Mouse (Mus musculus) ES-E14 (cell line): ENCODE results near the gene Rcan2. TPM values are rescaled to one million over a fixed set of nuclear protein-coding genes. Genes with fewer than 3 reads are reported as not detected.

Experiments used
- DNase-seq: peaks from one replicate; pipeline ENCODE4 v3.0.0-alpha.2; 2013; ENCODE audit warnings: low read depth, low spot score
- H3K27ac ChIP-seq: 2 replicates; pipeline ENCODE4 v1.5.1; 2012; ENCODE audit warnings: low read depth, mild to moderate bottlenecking, low read length, moderate library complexity, mixed read lengths; ENCODE audit not compliant: poor library complexity, insufficient read depth, severe bottlenecking
- H3K36me3 ChIP-seq: 2 replicates; pipeline ENCODE4 v1.6.1; 2012; ENCODE audit warnings: mild to moderate bottlenecking, low read length, moderate library complexity, mixed read lengths; ENCODE audit not compliant: control insufficient read depth, poor library complexity, insufficient read depth, severe bottlenecking
- H3K4me1 ChIP-seq, 2 experiments: fragments of 150-350 bp in 1 of 2; sonication (generic) in 1 of 2; 2 replicates each; pipeline ENCODE4 v1.6.1; 2012; ENCODE audit warnings: low read length in 2 of 2, mild to moderate bottlenecking in 1 of 2, mixed read lengths in 1 of 2; ENCODE audit not compliant: control insufficient read depth in 2 of 2, insufficient read depth in 2 of 2, poor library complexity in 1 of 2
- H3K4me3 ChIP-seq, 2 experiments: fragments of 150-350 bp in 1 of 2; sonication (generic) in 1 of 2; 2 replicates each; pipeline ENCODE4 v1.5.1; 2012; ENCODE audit warnings: low read length in 2 of 2, low read depth in 1 of 2, mild to moderate bottlenecking in 1 of 2, mixed read lengths in 1 of 2; ENCODE audit not compliant: insufficient read depth in 1 of 2, poor library complexity in 1 of 2, severe bottlenecking in 1 of 2
- H3K9ac ChIP-seq: 2 replicates; pipeline ENCODE4 v1.6.1; 2012; ENCODE audit warnings: low read depth, mild to moderate bottlenecking, low read length, mixed read lengths; ENCODE audit not compliant: poor library complexity, insufficient read depth, severe bottlenecking
- H3K9me3 ChIP-seq: fragments of 150-350 bp; sonication (generic); 2 replicates; pipeline ENCODE4 v1.6.1; 2012; ENCODE audit warnings: low read depth, mild to moderate bottlenecking, low read length; ENCODE audit not compliant: control insufficient read depth, insufficient read depth
- CHD2 ChIP-seq: IDR thresholded peaks from 2 replicates; pipeline ENCODE4 v1.6.1; 2014; ENCODE audit warnings: mild to moderate bottlenecking, low read depth, low read length, inconsistent platforms
- HCFC1 ChIP-seq: IDR thresholded peaks from 2 replicates; pipeline ENCODE4 v1.6.1; 2012; ENCODE audit warnings: low read length, inconsistent platforms, borderline replicate concordance; ENCODE audit not compliant: insufficient read depth
- MAFK ChIP-seq: IDR thresholded peaks from 2 replicates; pipeline ENCODE4 v1.6.1; 2014; ENCODE audit warnings: mild to moderate bottlenecking, low read depth, low read length, inconsistent platforms; ENCODE audit not compliant: insufficient read depth
- ZC3H11A ChIP-seq: IDR thresholded peaks from 2 replicates; pipeline ENCODE4 v1.6.1; 2012; ENCODE audit warnings: low read depth, mild to moderate bottlenecking, inconsistent platforms, low read length, borderline replicate concordance
- ZNF384 ChIP-seq: IDR thresholded peaks from 2 replicates; pipeline ENCODE4 v1.6.1; 2012; ENCODE audit warnings: low read depth, low read length, inconsistent platforms
- in situ Hi-C, 2 experiments: fragments of 600-800 bp; cut with MboI; formaldehyde crosslinking; loops; one replicate each; pipeline ENCODE4 v1.15.1; 2025; ENCODE audit warnings: low sequenced_read_pairs in 2 of 2, inconsistent platforms in 1 of 2; ENCODE audit not compliant: unreplicated experiment in 2 of 2
- total RNA-seq: library from RNA; depleted of rRNA; stranded (reverse); fragments of 300-350 nt; gene quantifications from 2 replicates; pipeline ENCODE4 v1.2.3, GENCODE M21; 2012

Rcan2 gene
- total RNA-seq, 1 experiment = 0.40 TPM

DNA sequence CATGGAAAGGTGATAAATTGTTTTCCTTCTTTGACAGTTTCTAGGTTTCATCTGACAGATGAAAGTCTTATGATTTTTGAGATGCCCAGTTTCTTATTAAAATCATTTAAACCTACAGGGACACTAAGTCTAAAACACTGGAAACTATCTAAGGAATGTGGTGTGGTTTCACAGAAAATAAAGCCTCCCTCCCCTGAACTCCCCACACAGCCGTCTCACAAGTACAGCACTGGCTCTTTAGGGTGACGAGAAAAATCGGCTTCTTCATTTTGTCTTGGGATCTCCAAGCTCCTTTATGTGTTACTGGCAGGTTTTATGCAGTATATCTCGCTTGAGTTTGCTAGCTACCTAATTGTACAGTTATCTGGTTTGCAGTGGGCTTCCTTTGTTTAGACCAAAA is 210.8 kb downstream of the Rcan2 start:
- no peak for DNase-seq
- in situ Hi-C loops = no loop called here
- no peaks in the 10 kb centered on the region for H3K9me3 ChIP-seq
- no peak overlapping the region for H3K4me3 ChIP-seq
- no peak overlapping the region for H3K27ac ChIP-seq
- no peaks in the 10 kb centered on the region for H3K36me3 ChIP-seq
- TF ChIP-seq ZNF384 (no peak), MAFK (no peak), HCFC1 (no peak), ZC3H11A (no peak), CHD2 (no peak)
- no peaks in the 10 kb centered on the region for H3K4me1 ChIP-seq
- no peak overlapping the region for H3K9ac ChIP-seq

DNA sequence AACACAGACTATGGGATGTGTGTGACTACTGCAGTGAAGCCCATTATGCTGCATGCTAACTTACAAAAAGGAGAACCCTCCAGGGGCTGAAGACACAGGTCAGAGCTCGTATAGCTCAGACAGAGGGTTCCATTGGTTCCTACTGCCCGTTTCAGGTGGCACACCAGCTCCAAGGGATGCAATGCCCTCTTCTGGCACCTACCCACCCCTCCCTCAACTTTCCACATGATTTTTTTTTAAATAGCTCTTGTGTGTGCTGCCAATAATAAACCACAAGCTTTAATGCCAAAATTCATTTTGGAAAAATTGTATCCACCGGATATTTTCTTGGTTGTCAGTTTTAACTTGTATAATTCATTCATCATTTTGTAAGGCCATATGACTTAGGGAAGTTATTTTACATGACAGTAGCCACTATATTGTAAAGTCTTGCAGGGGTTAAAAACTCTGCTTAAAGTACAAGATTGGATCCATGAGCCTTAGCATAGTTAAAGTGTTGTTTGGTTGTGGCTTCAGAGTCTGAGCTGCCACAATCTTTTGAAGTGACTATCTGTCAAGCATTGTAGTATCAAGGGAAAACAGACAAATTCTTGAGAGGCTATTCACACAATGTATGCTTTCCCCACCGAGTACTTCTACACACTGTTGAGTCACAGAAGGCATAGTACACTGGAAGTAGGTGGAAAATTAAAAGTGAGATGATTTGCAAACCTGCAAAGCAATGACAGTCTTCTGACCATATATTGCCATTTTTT is 212.8 kb downstream of the Rcan2 start:
- no peak for TF ChIP-seq HCFC1
- TF ChIP-seq ZC3H11A = no peak
- TF ChIP-seq ZNF384 = no peak
- no peak for TF ChIP-seq MAFK

DNA sequence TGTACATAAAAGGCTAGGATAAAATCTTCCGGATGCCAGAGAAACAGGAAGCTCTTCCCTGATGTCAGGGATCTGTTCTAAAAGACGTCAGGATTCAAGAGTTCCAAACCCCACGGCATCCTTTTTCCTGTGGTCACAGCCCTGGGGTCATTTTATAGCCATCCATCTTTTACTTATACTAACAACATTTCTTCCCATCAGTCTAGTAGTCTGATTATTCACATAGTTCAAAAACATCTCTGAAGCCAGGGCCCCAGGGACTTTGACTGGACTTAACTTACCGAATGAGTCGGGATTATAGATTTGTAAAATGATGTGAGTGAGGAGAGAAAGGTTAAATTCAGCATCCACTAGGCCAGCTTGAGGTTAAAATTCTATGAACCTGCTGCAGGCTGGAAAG is 215.2 kb downstream of the Rcan2 start:
- Histone ChIP-seq H3K9ac (no peak overlapping the region), H3K36me3 (no peaks in the 10 kb centered on the region), H3K4me1 (no peaks in the 10 kb centered on the region), H3K27ac (no peak overlapping the region), H3K4me3 (no peak overlapping the region), H3K9me3 (no peaks in the 10 kb centered on the region)
- no peak for DNase-seq
- no peak for TF ChIP-seq CHD2
- TF ChIP-seq MAFK = no peak
- no peak for TF ChIP-seq ZNF384
- no peak for TF ChIP-seq ZC3H11A
- TF ChIP-seq HCFC1 = no peak
- in situ Hi-C loops = no loop called here

More for the DNA sequence above, 212.8 kb downstream of the Rcan2 start:
- H3K36me3 ChIP-seq = no peaks in the 10 kb centered on the region
- no peak overlapping the region for H3K9ac ChIP-seq
- no peak for DNase-seq
- no peaks in the 10 kb centered on the region for H3K4me1 ChIP-seq
- in situ Hi-C loops = no loop called here
- no peaks in the 10 kb centered on the region for H3K9me3 ChIP-seq
- H3K27ac ChIP-seq = no peak overlapping the region
- no peak overlapping the region for H3K4me3 ChIP-seq

DNA sequence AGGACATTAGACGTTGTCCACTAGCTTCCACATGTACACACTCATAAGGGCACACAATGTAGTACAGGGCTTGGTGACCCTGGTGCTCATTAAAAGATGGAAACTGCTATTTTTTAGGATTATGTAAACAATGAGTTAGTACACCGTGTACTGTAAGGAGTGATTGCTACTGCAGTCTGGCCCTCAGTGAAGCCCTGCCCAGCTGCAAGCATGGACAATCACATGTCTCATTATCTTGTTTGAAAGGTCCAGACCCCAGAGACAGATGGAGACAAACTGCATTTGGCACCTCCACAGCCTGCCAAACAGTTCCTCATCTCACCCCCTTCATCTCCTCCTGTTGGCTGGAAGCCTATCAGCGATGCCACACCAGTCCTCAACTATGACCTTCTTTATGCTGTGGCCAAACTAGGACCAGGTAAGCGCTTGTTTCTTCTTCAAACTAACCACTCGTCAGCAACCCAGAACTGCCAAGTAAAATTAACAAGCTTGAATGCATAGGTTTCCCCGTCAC is 219.6 kb downstream of the Rcan2 start:
- TF ChIP-seq ZC3H11A (no peak), ZNF384 (no peak), MAFK (no peak), HCFC1 (no peak), CHD2 (no peak)
- in situ Hi-C loops = no loop called here
- Histone ChIP-seq H3K36me3 (no peaks in the 10 kb centered on the region), H3K9ac (no peak overlapping the region), H3K4me3 (no peak overlapping the region), H3K27ac (no peak overlapping the region), H3K4me1 (no peaks in the 10 kb centered on the region), H3K9me3 (no peaks in the 10 kb centered on the region)
- no peak for DNase-seq
